Mouse (Mus musculus): Measurements from ENCODE around the gene Qars.

Qars gene

GRCm38 (mm10) chr9:108488403-108488802, 19.1 kb upstream of the Qars start:
- no peak for DNase-seq

- no peak for DNase-seq
Observed at GRCm38 (mm10) chr9:108489215-108489614, 18.3 kb upstream of the Qars start.

GRCm38 (mm10) chr9:108489702-108490558, 17.6 kb upstream of the Qars start:
- no peak for DNase-seq

- DNase-seq = peak; percentile 94 to 96
Observed at GRCm38 (mm10) chr9:108490559-108491285, 16.8 kb upstream of the Qars start, which contains the start of gene Usp19. Gene Usp19, plus strand, starts transcription at chr9:108490602.

- no peak for DNase-seq
Observed at GRCm38 (mm10) chr9:108491286-108491580, 16.3 kb upstream of the Qars start.

- DNase-seq = no peak
Observed at GRCm38 (mm10) chr9:108492043-108492750, 15.3 kb upstream of the Qars start.

GRCm38 (mm10) chr9:108493246-108493645, 14.3 kb upstream of the Qars start:
- no peak for DNase-seq

GRCm38 (mm10) chr9:108494146-108494825, 13.2 kb upstream of the Qars start:
- no peak for DNase-seq

- DNase-seq = no peak
Observed at GRCm38 (mm10) chr9:108494905-108495304, 12.6 kb upstream of the Qars start.

GRCm38 (mm10) chr9:108499231-108499630, 8.3 kb upstream of the Qars start:
- DNase-seq = no peak

- no peak for DNase-seq
Observed at GRCm38 (mm10) chr9:108499943-108500342, 7.6 kb upstream of the Qars start.

GRCm38 (mm10) chr9:108506901-108507300, 605 bp upstream of the Qars start:
- DNase-seq = no peak

- no peak for DNase-seq
Observed at GRCm38 (mm10) chr9:108508776-108509175, 1.3 kb downstream of the Qars start.

- peak; percentile 93 to 94 for DNase-seq
Observed at GRCm38 (mm10) chr9:108516380-108517251, 9.1 kb downstream of the Qars start, which contains the start of gene Qrich1. Gene Qrich1, plus strand, starts transcription at chr9:108516806.

- peak; percentile 82 to 85 for DNase-seq
Observed at GRCm38 (mm10) chr9:108517253-108517930, 9.9 kb downstream of the Qars start.

- DNase-seq = no peak
Observed at GRCm38 (mm10) chr9:108517931-108518332, 10.4 kb downstream of the Qars start.

- DNase-seq = no peak
Observed at GRCm38 (mm10) chr9:108521604-108522003, 14.1 kb downstream of the Qars start.

- DNase-seq = no peak
Observed at GRCm38 (mm10) chr9:108523341-108523740, 15.8 kb downstream of the Qars start.

- no peak for DNase-seq
Observed at GRCm38 (mm10) chr9:108525400-108525799, 17.9 kb downstream of the Qars start.

GRCm38 (mm10) chr9:108530954-108531353, 23.4 kb downstream of the Qars start:
- no peak for DNase-seq

- no peak for DNase-seq
Observed at GRCm38 (mm10) chr9:108531496-108531895, 24.0 kb downstream of the Qars start.

Measured in cerebellum, postnatal 36 days (tissue).